ENCODE assay signal across 9 mouse cellular contexts in the genomic region with DNA sequence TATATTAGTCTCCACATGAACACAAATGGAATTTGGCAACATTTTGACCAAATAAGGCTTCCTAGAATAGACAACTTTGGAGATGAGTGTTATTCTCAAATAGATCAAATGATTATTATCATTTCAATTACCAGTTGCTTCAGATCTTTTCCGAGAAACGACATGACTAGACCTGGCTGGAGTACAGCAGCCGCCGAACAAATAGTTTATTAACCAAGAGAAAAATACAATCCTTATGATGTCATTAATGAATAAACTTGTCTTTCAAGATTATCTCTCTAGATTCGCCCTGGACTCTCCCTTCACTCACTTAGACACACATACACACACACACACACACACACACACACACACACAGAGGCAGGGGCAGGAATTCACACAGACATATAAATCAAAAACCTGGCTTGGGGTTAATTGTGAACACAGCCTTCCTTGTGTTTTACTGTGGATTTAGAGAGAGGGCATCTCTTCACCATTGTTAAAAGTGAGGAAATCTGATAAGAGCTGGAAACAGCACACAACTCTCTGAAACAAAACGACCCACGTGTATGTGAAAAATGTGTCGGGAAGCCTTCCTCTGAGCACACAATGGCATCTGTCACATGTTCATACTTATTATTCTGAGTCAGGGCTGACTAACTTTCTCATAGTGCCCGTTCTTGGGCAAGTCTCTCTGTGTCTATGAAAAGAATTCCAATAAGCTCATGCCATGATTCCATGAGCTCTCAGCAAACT. TPM values are rescaled to one million over a fixed set of nuclear protein-coding genes. Genes with fewer than 3 reads are reported as not detected.
DNase-seq lines count a peak whose midpoint lies in the region; ATAC-seq and TF ChIP-seq lines count a peak whose summit lies in the region.
"Had no signal": no experiment of that assay in that cellular context is flagged by ENCODE, and none has a peak within 500 bp of the region (broad histone marks: within the 10 kb centered on the region; RNA-seq: fewer than 3 reads in every experiment).

No protein-coding gene starts in this region.

- TF ChIP-seq CTCF in lung, postnatal 0 days (IDR thresholded peaks at IDR 0.05), result no peak
- TF ChIP-seq CTCF in lung, adult 2 months (IDR thresholded peaks at IDR 0.05; ENCODE audit: insufficient read depth, low read length), result no peak

- H3K4me2 ChIP-seq in heart, embryonic 13.5 days, result no peak overlapping the region
- peak overlapping the region; percentile 8 for H3K4me2 ChIP-seq in lung, postnatal 0 days (replicated peaks; ENCODE audit: low read depth, low read length)
- no peak overlapping the region for H3K4me2 ChIP-seq in embryonic facial prominence, embryonic 14.5 days (ENCODE audit: low read depth, low read length)
- no peak overlapping the region for H3K4me2 ChIP-seq in stomach, embryonic 14.5 days (replicated peaks; ENCODE audit: low read depth, low read length)
- no peak overlapping the region for H3K4me2 ChIP-seq in forebrain, embryonic 15.5 days (replicated peaks)

- 53% methylated on average over 9 of the region's 9 CpGs for WGBS in heart, embryonic 13.5 days
- 14% methylated on average over 9 of the region's 9 CpGs for WGBS in lung, postnatal 0 days
- 10% methylated on average over 9 of the region's 9 CpGs for WGBS in lung, adult 2 months
- WGBS in embryonic facial prominence, embryonic 14.5 days, result 55% methylated on average over 9 of the region's 9 CpGs
- 45% methylated on average over 9 of the region's 9 CpGs for WGBS in stomach, embryonic 14.5 days
- WGBS in forebrain, embryonic 15.5 days, result 30% methylated on average over 9 of the region's 9 CpGs

- no peaks in the 10 kb centered on the region for H3K9me3 ChIP-seq in heart, embryonic 13.5 days
- H3K9me3 ChIP-seq in lung, postnatal 0 days (ENCODE audit: low read length), result no peaks in the 10 kb centered on the region
- H3K9me3 ChIP-seq in embryonic facial prominence, embryonic 14.5 days (ENCODE audit: control insufficient read depth, low read length), result no peaks in the 10 kb centered on the region
- no peaks in the 10 kb centered on the region for H3K9me3 ChIP-seq in stomach, embryonic 14.5 days (ENCODE audit: control insufficient read depth, low read depth, low read length)
- H3K9me3 ChIP-seq in forebrain, embryonic 15.5 days, result no peaks in the 10 kb centered on the region

- TF ChIP-seq EP300 in lung, postnatal 0 days (IDR thresholded peaks at IDR 0.05), result no peak; the same call in none of the 2 replicates

- intact Hi-C loops in heart, postnatal 14 days (cut with DNase I), result no loop called here

- no peaks in the 10 kb centered on the region for H3K27me3 ChIP-seq in heart, embryonic 13.5 days (replicated peaks)
- H3K27me3 ChIP-seq in lung, postnatal 0 days (replicated peaks; ENCODE audit: insufficient read depth, low read length), result no peaks in the 10 kb centered on the region
- H3K27me3 ChIP-seq in embryonic facial prominence, embryonic 14.5 days (replicated peaks; ENCODE audit: control insufficient read depth, insufficient read depth, low read length), result no peaks in the 10 kb centered on the region
- no peaks in the 10 kb centered on the region for H3K27me3 ChIP-seq in stomach, embryonic 14.5 days (ENCODE audit: control insufficient read depth, insufficient read depth, low read length)
- no peaks in the 10 kb centered on the region for H3K27me3 ChIP-seq in forebrain, embryonic 15.5 days

- no peak for DNase-seq in heart, postnatal 14 days
- peak; percentile 84 for DNase-seq in lung, postnatal 0 days (ENCODE audit: low spot score)
- DNase-seq in lung, adult 2 months, result no peak
- DNase-seq in embryonic facial prominence, embryonic 14.5 days (ENCODE audit: low spot score), result peak; percentile 41
- DNase-seq in urinary bladder, adult 2 months (ENCODE audit: low spot score), result no peak

- H3K9ac ChIP-seq in heart, embryonic 13.5 days, result no peak overlapping the region
- H3K9ac ChIP-seq in lung, postnatal 0 days (replicated peaks; ENCODE audit: low read depth), result no peak overlapping the region
- H3K9ac ChIP-seq in embryonic facial prominence, embryonic 14.5 days (ENCODE audit: low read depth, low read length), result no peak overlapping the region
- H3K9ac ChIP-seq in stomach, embryonic 14.5 days (replicated peaks; ENCODE audit: low read depth, low read length), result no peak overlapping the region
- H3K9ac ChIP-seq in forebrain, embryonic 15.5 days (replicated peaks), result no peak overlapping the region

- peak overlapping the region; percentile 5; the same call in 1 of the 2 replicates for H3K27ac ChIP-seq in heart, embryonic 13.5 days (replicated peaks)
- peak overlapping the region; percentile 58 for H3K27ac ChIP-seq in lung, postnatal 0 days (ENCODE audit: low read length)
- H3K27ac ChIP-seq in embryonic facial prominence, embryonic 14.5 days (replicated peaks; ENCODE audit: low read depth, low read length), result no peak overlapping the region; the same call in none of the 2 replicates
- H3K27ac ChIP-seq in stomach, embryonic 14.5 days (ENCODE audit: low read length), result no peak overlapping the region; the same call in 1 of the 2 replicates
- no peak overlapping the region for H3K27ac ChIP-seq in forebrain, embryonic 15.5 days (replicated peaks)

- peaks cover 7% of the 10 kb centered on the region for H3K36me3 ChIP-seq in heart, embryonic 13.5 days
- no peaks in the 10 kb centered on the region for H3K36me3 ChIP-seq in lung, postnatal 0 days (ENCODE audit: insufficient read depth, low read length)
- 0 out of 2 replicates have a peak, but pooled peaks cover 8% of the 10 kb centered on the region for H3K36me3 ChIP-seq in embryonic facial prominence, embryonic 14.5 days (ENCODE audit: control insufficient read depth, insufficient read depth, low read length)
- no peaks in the 10 kb centered on the region for H3K36me3 ChIP-seq in stomach, embryonic 14.5 days (ENCODE audit: control insufficient read depth, insufficient read depth, low read length)
- no peaks in the 10 kb centered on the region for H3K36me3 ChIP-seq in forebrain, embryonic 15.5 days

- no peak for TF ChIP-seq POLR2A in lung, adult 2 months (IDR thresholded peaks at IDR 0.05; ENCODE audit: borderline replicate concordance, extremely low read depth, low read depth, low read length)

- no peak overlapping the region for H3K4me3 ChIP-seq in heart, embryonic 13.5 days
- H3K4me3 ChIP-seq in lung, postnatal 0 days (ENCODE audit: low read depth, low read length), result no peak overlapping the region
- no peak overlapping the region for H3K4me3 ChIP-seq in lung, adult 2 months (replicated peaks; ENCODE audit: extremely low read depth, low read depth, low read length)
- H3K4me3 ChIP-seq in embryonic facial prominence, embryonic 14.5 days (ENCODE audit: low read depth, low read length), result no peak overlapping the region
- no peak overlapping the region for H3K4me3 ChIP-seq in stomach, embryonic 14.5 days (ENCODE audit: low read depth, low read length)
- no peak overlapping the region for H3K4me3 ChIP-seq in forebrain, embryonic 15.5 days

- H3K4me1 ChIP-seq in heart, embryonic 13.5 days, result peaks cover 21% of the 10 kb centered on the region
- peaks cover 7% of the 10 kb centered on the region; the same call in 1 of the 2 replicates for H3K4me1 ChIP-seq in lung, postnatal 0 days (ENCODE audit: insufficient read depth, low read depth, low read length)
- H3K4me1 ChIP-seq in lung, adult 2 months (ENCODE audit: control insufficient read depth, insufficient read depth, low read length), result peaks cover 11% of the 10 kb centered on the region
- H3K4me1 ChIP-seq in embryonic facial prominence, embryonic 14.5 days (ENCODE audit: control insufficient read depth, insufficient read depth, low read length), result peaks cover 18% of the 10 kb centered on the region
- H3K4me1 ChIP-seq in stomach, embryonic 14.5 days (ENCODE audit: control insufficient read depth, insufficient read depth, low read length), result 0 out of 2 replicates have a peak, but pooled peaks cover 3% of the 10 kb centered on the region
- H3K4me1 ChIP-seq in forebrain, embryonic 15.5 days, result peaks cover 11% of the 10 kb centered on the region; the same call in 1 of the 2 replicates

- no peak for ATAC-seq in heart, embryonic 13.5 days (ENCODE audit: extremely low read depth, insufficient number of reproducible peaks, low FRiP score, low TSS enrichment)
- peak; percentile 83 for ATAC-seq in lung, postnatal 0 days
- ATAC-seq in embryonic facial prominence, embryonic 14.5 days (ENCODE audit: low read depth), result 0 out of 2 replicates have a peak, but pooled peaks have one; percentile 15
- ATAC-seq in stomach, embryonic 14.5 days (ENCODE audit: insufficient number of reproducible peaks, insufficient read depth, low FRiP score, low read depth), result peak; percentile 61; the same call in 1 of the 2 replicates
- ATAC-seq in forebrain, embryonic 15.5 days (replicated peaks), result no peak

RNA-seq across cellular contexts. Expression of gene Arid5b, which starts 30.1 kb away (rescaled TPM):
- polyA plus RNA-seq in heart, embryonic 13.5 days (2015; fragmentation: Nextera tagmentation; extraction: Ambion mirVana), result 17.9 and 19.6 TPM in 2 replicates
- total RNA-seq in heart, postnatal 14 days (2021), result 10 to 100 TPM; 25.6 to 26.0 TPM
- polyA plus RNA-seq in lung, postnatal 0 days (2015; fragmentation: Nextera tagmentation; extraction: Ambion mirVana), result 42.8 and 50.8 TPM in 2 replicates
- polyA plus RNA-seq in lung, adult 2 months (2012; rRNA removed), result 17.7 and 20.1 TPM in 2 replicates
- polyA plus RNA-seq in embryonic facial prominence, embryonic 14.5 days (2014; fragmentation: Nextera tagmentation; extraction: Ambion mirVana), result 34.4 and 34.6 TPM in 2 replicates
- polyA plus RNA-seq in stomach, embryonic 14.5 days (2014; fragmentation: Nextera tagmentation; extraction: Ambion mirVana), result 40.8 and 43.0 TPM in 2 replicates
- polyA plus RNA-seq in forebrain, embryonic 15.5 days (2015; fragmentation: Nextera tagmentation; extraction: Ambion mirVana), result 14.4 and 15.1 TPM in 2 replicates
- 15.8 and 19.7 TPM in 2 replicates for polyA plus RNA-seq in urinary bladder, adult 2 months (2012; rRNA removed)
- total RNA-seq: MEL had no signal

Comparison
In these comparisons a context has a peak if more than half of its experiments do, and no peak if none do; other contexts are left out.
1. DNase-seq: peak in lung, postnatal 0 days (single experiment) and embryonic facial prominence, embryonic 14.5 days (single experiment); none in heart, postnatal 14 days (0 of 2), lung, adult 2 months (single experiment) and urinary bladder, adult 2 months (single experiment).
2. ATAC-seq: peak in lung, postnatal 0 days (single experiment), embryonic facial prominence, embryonic 14.5 days (single experiment) and stomach, embryonic 14.5 days (single experiment); none in heart, embryonic 13.5 days (single experiment) and forebrain, embryonic 15.5 days (single experiment).
3. H3K27ac ChIP-seq: peak in heart, embryonic 13.5 days (single experiment) and lung, postnatal 0 days (single experiment); none in embryonic facial prominence, embryonic 14.5 days (single experiment), stomach, embryonic 14.5 days (single experiment) and forebrain, embryonic 15.5 days (single experiment).